In genomic region chr7:99890168-99890755, GRCm38 (mm10) we compare ENCODE assay signal across 12 mouse cellular contexts. TPM values are rescaled to one million over a fixed set of nuclear protein-coding genes. Genes with fewer than 3 reads are reported as not detected.
"Had no signal": no experiment of that assay in that cellular context is flagged by ENCODE, and none has a peak within 500 bp of the region (broad histone marks: within the 10 kb centered on the region; RNA-seq: fewer than 3 reads in every experiment).

No protein-coding gene starts in this region.

- H3K27ac ChIP-seq: intestine, embryonic 15.5 days; layer of hippocampus, adult 2 months; limb, embryonic 10.5 days; midbrain, embryonic 12.5 days; neural tube, embryonic 15.5 days had no signal

- DNase-seq: kidney, adult 18-20 months; kidney, postnatal 10 days; right cerebral cortex, adult 18-20 months; right cerebral cortex, postnatal 25 days had no signal

- H3K9ac ChIP-seq: intestine, embryonic 15.5 days; lung, embryonic 14.5 days; midbrain, embryonic 12.5 days; neural tube, embryonic 15.5 days had no signal

- ATAC-seq: intestine, embryonic 15.5 days had no signal

- H3K4me3 ChIP-seq: intestine, embryonic 15.5 days; layer of hippocampus, adult 2 months; limb, embryonic 10.5 days; midbrain, embryonic 12.5 days; neural tube, embryonic 15.5 days had no signal

- H3K4me1 ChIP-seq: intestine, embryonic 15.5 days had no signal

- H3K27me3 ChIP-seq: intestine, embryonic 15.5 days; midbrain, embryonic 12.5 days; neural tube, embryonic 15.5 days had no signal

- H3K36me3 ChIP-seq: intestine, embryonic 15.5 days; limb, embryonic 10.5 days; midbrain, embryonic 12.5 days; neural tube, embryonic 15.5 days had no signal

- H3K9me3 ChIP-seq: intestine, embryonic 15.5 days; limb, embryonic 10.5 days; midbrain, embryonic 12.5 days; neural tube, embryonic 15.5 days had no signal

- H3K4me2 ChIP-seq: intestine, embryonic 15.5 days; liver, embryonic 11.5 days; lung, embryonic 14.5 days; midbrain, embryonic 12.5 days; neural tube, embryonic 15.5 days had no signal

RNA-seq across cellular contexts. Expression of gene Xrra1, which starts 31.3 kb away (rescaled TPM):
- polyA plus RNA-seq: liver, embryonic 16.5 days had no signal
